Mouse (Mus musculus) embryonic facial prominence, embryonic 12.5 days (tissue): ENCODE data around the gene Wfikkn2. TPM values are rescaled to one million over a fixed set of nuclear protein-coding genes. Genes with fewer than 3 reads are reported as not detected.

Experiments used
- ATAC-seq: fragments of 200-750 bp; cut with Nextera tagmentation; 2 replicates; pipeline ENCODE4 v1.8.0; 2017; ENCODE audit not compliant: insufficient number of reproducible peaks, insufficient read depth, low FRiP score, low TSS enrichment
- H3K27ac ChIP-seq: fragments of 300-500 bp; sonication (generic); 2 replicates; pipeline ENCODE4 v1.5.1; 2016; ENCODE audit warnings: mild to moderate bottlenecking
- H3K27me3 ChIP-seq: fragments of 300-500 bp; sonication (generic); 2 replicates; pipeline ENCODE4 v1.6.1; 2016; ENCODE audit warnings: mild to moderate bottlenecking, moderate library complexity
- H3K36me3 ChIP-seq: fragments of 300-500 bp; sonication (generic); 2 replicates; pipeline ENCODE4 v1.6.1; 2016; ENCODE audit warnings: mild to moderate bottlenecking
- H3K4me1 ChIP-seq: fragments of 300-500 bp; sonication (generic); 2 replicates; pipeline ENCODE4 v1.6.1; 2016
- H3K4me2 ChIP-seq: fragments of 300-500 bp; sonication (generic); replicated peaks from 2 replicates; pipeline ENCODE4 v1.6.1; 2016; ENCODE audit warnings: mild to moderate bottlenecking, moderate library complexity
- H3K4me3 ChIP-seq: fragments of 300-500 bp; sonication (generic); 2 replicates; pipeline ENCODE4 v1.5.1; 2016; ENCODE audit warnings: mild to moderate bottlenecking
- H3K9ac ChIP-seq: fragments of 300-500 bp; sonication (generic); 2 replicates; pipeline ENCODE4 v1.6.1; 2016; ENCODE audit warnings: mild to moderate bottlenecking, moderate library complexity
- H3K9me3 ChIP-seq: fragments of 300-500 bp; sonication (generic); 2 replicates; pipeline ENCODE4 v1.6.1; 2016; ENCODE audit warnings: mild to moderate bottlenecking, moderate library complexity
- WGBS: fragments of 180-500 bp; shearing (Covaris S2); methylation state at CpG from one replicate; pipeline ENCODE4 v1.1.7; 2016; 5-methylcytosine and 5-hydroxymethylcytosine counted together
- polyA plus RNA-seq: library from polyadenylated mRNA; unstranded; fragments of >200 nt; fragmentation: Nextera tagmentation; extraction: Ambion mirVana; gene quantifications from 2 replicates; pipeline ENCODE4 v1.2.1, GENCODE M21; 2016

Gene Wfikkn2
- polyA plus RNA-seq, 1 experiment from 2014 or later: 11.8 TPM

GRCm38 (mm10) chr11:94233405-94233804 is 12.4 kb downstream of the Wfikkn2 start:
- Histone ChIP-seq H3K9me3 (no peaks in the 10 kb centered on the region), H3K4me3 (no peak overlapping the region), H3K4me1 (peaks cover 5% of the 10 kb centered on the region), H3K27me3 (no peaks in the 10 kb centered on the region), H3K36me3 (no peaks in the 10 kb centered on the region), H3K9ac (no peak overlapping the region), H3K27ac (no peak overlapping the region), H3K4me2 (no peak overlapping the region)
- ATAC-seq: no peak
- WGBS: 69% methylated on average over 6 of the region's 6 CpGs

GRCm38 (mm10) chr11:94231821-94232552 is 13.8 kb downstream of the Wfikkn2 start:
- no peak for ATAC-seq

GRCm38 (mm10) chr11:94230244-94230643 is 15.6 kb downstream of the Wfikkn2 start:
- Histone ChIP-seq H3K9me3 (no peaks in the 10 kb centered on the region), H3K27me3 (no peaks in the 10 kb centered on the region), H3K4me1 (peaks cover 13% of the 10 kb centered on the region), H3K9ac (no peak overlapping the region), H3K36me3 (no peaks in the 10 kb centered on the region), H3K4me3 (no peak overlapping the region), H3K4me2 (no peak overlapping the region), H3K27ac (no peak overlapping the region)
- no peak for ATAC-seq
- 81% methylated on average over 8 of the region's 8 CpGs for WGBS

More at GRCm38 (mm10) chr11:94231821-94232552, 13.8 kb downstream of the Wfikkn2 start:
- H3K9ac ChIP-seq: no peak overlapping the region
- H3K27ac ChIP-seq: no peak overlapping the region
- peaks cover 13% of the 10 kb centered on the region for H3K4me1 ChIP-seq
- WGBS: 68% methylated on average over 19 of the region's 19 CpGs
- no peaks in the 10 kb centered on the region for H3K36me3 ChIP-seq
- no peak overlapping the region for H3K4me3 ChIP-seq
- no peak overlapping the region for H3K4me2 ChIP-seq
- no peaks in the 10 kb centered on the region for H3K27me3 ChIP-seq
- H3K9me3 ChIP-seq: no peaks in the 10 kb centered on the region

GRCm38 (mm10) chr11:94229207-94229960 is 16.4 kb downstream of the Wfikkn2 start:
- Histone ChIP-seq H3K36me3 (no peaks in the 10 kb centered on the region), H3K27ac (no peak overlapping the region), H3K4me3 (no peak overlapping the region), H3K4me2 (no peak overlapping the region), H3K9me3 (no peaks in the 10 kb centered on the region), H3K27me3 (no peaks in the 10 kb centered on the region), H3K4me1 (peaks cover 13% of the 10 kb centered on the region), H3K9ac (no peak overlapping the region)
- 83% methylated on average over 5 of the region's 5 CpGs for WGBS
- ATAC-seq: no peak

GRCm38 (mm10) chr11:94228416-94228815 is 17.4 kb downstream of the Wfikkn2 start:
- peak overlapping the region; percentile 72 for H3K27ac ChIP-seq
- H3K36me3 ChIP-seq: no peaks in the 10 kb centered on the region
- WGBS: 30% methylated on average over 9 of the region's 9 CpGs
- ATAC-seq: no peak
- H3K4me2 ChIP-seq: peak overlapping the region; percentile 19; the same call in 1 of the 2 replicates
- H3K9ac ChIP-seq: no peak overlapping the region
- H3K27me3 ChIP-seq: no peaks in the 10 kb centered on the region
- peaks cover 13% of the 10 kb centered on the region for H3K4me1 ChIP-seq
- H3K9me3 ChIP-seq: no peaks in the 10 kb centered on the region
- H3K4me3 ChIP-seq: no peak overlapping the region

GRCm38 (mm10) chr11:94225985-94226384 is 19.8 kb downstream of the Wfikkn2 start:
- Histone ChIP-seq H3K4me1 (peaks cover 13% of the 10 kb centered on the region), H3K27me3 (no peaks in the 10 kb centered on the region), H3K36me3 (no peaks in the 10 kb centered on the region), H3K4me2 (no peak overlapping the region), H3K9ac (no peak overlapping the region), H3K27ac (no peak overlapping the region), H3K9me3 (no peaks in the 10 kb centered on the region), H3K4me3 (no peak overlapping the region)
- ATAC-seq: no peak
- 36% methylated on average over 7 of the region's 7 CpGs for WGBS

GRCm38 (mm10) chr11:94223531-94223930 is 22.3 kb downstream of the Wfikkn2 start:
- H3K27me3 ChIP-seq: no peaks in the 10 kb centered on the region
- no peak overlapping the region for H3K4me2 ChIP-seq
- 84% methylated on average over 9 of the region's 9 CpGs for WGBS
- no peak overlapping the region for H3K27ac ChIP-seq
- H3K9ac ChIP-seq: no peak overlapping the region
- H3K36me3 ChIP-seq: no peaks in the 10 kb centered on the region
- peaks cover 10% of the 10 kb centered on the region for H3K4me1 ChIP-seq
- ATAC-seq: no peak
- H3K4me3 ChIP-seq: no peak overlapping the region
- H3K9me3 ChIP-seq: no peaks in the 10 kb centered on the region

GRCm38 (mm10) chr11:94221257-94221656 is 24.5 kb downstream of the Wfikkn2 start:
- Histone ChIP-seq H3K27ac (no peak overlapping the region), H3K36me3 (no peaks in the 10 kb centered on the region), H3K9ac (no peak overlapping the region), H3K9me3 (no peaks in the 10 kb centered on the region), H3K4me1 (no peaks in the 10 kb centered on the region; the same call in 1 of the 2 replicates), H3K4me3 (no peak overlapping the region), H3K27me3 (no peaks in the 10 kb centered on the region), H3K4me2 (no peak overlapping the region)
- no peak for ATAC-seq
- WGBS: 93% methylated on average over 7 of the region's 7 CpGs

- Histone ChIP-seq H3K36me3 (peaks cover 13% of the 10 kb centered on the region), H3K4me1 (peaks cover 13% of the 10 kb centered on the region), H3K9ac (no peak overlapping the region), H3K9me3 (no peaks in the 10 kb centered on the region), H3K27me3 (no peaks in the 10 kb centered on the region), H3K27ac (no peak overlapping the region; the same call in 1 of the 2 replicates), H3K4me3 (no peak overlapping the region), H3K4me2 (no peak overlapping the region)
- ATAC-seq: no peak
- 58% methylated on average over 2 of the region's 2 CpGs for WGBS
Observed at GRCm38 (mm10) chr11:94216247-94216646, 29.6 kb downstream of the Wfikkn2 start.

- H3K27ac ChIP-seq: no peak overlapping the region
- H3K4me1 ChIP-seq: peaks cover 13% of the 10 kb centered on the region
- no peaks in the 10 kb centered on the region for H3K27me3 ChIP-seq
- H3K4me3 ChIP-seq: no peak overlapping the region
- no peak for ATAC-seq
- H3K9ac ChIP-seq: no peak overlapping the region
- no peaks in the 10 kb centered on the region for H3K9me3 ChIP-seq
- 90% methylated on average over 3 of the region's 3 CpGs for WGBS
- peaks cover 13% of the 10 kb centered on the region for H3K36me3 ChIP-seq
- no peak overlapping the region for H3K4me2 ChIP-seq
Observed at GRCm38 (mm10) chr11:94215581-94215980, 30.2 kb downstream of the Wfikkn2 start.

GRCm38 (mm10) chr11:94213735-94214594 is 31.8 kb downstream of the Wfikkn2 start:
- H3K27me3 ChIP-seq: no peaks in the 10 kb centered on the region
- H3K9ac ChIP-seq: no peak overlapping the region; the same call in 1 of the 2 replicates
- no peak for ATAC-seq
- WGBS: 88% methylated on average over 29 of the region's 29 CpGs
- peaks cover 13% of the 10 kb centered on the region for H3K4me1 ChIP-seq
- no peak overlapping the region for H3K27ac ChIP-seq
- H3K4me3 ChIP-seq: no peak overlapping the region
- H3K36me3 ChIP-seq: peaks cover 13% of the 10 kb centered on the region
- no peak overlapping the region for H3K4me2 ChIP-seq
- H3K9me3 ChIP-seq: no peaks in the 10 kb centered on the region
